Mouse (Mus musculus) hindbrain, embryonic 15.5 days (tissue): ENCODE results near the gene Susd1. TPM values are rescaled to one million over a fixed set of nuclear protein-coding genes. Genes with fewer than 3 reads are reported as not detected.

ENCODE experiments used
- ATAC-seq: fragments of 200-750 bp; cut with Nextera tagmentation; 2 replicates; pipeline ENCODE4 v1.8.0; 2017; ENCODE audit warnings: low read depth, moderate number of reproducible peaks, moderate TSS enrichment; ENCODE audit not compliant: low FRiP score
- H3K27ac ChIP-seq: fragments of 300-500 bp; sonication (generic); replicated peaks from 2 replicates; pipeline ENCODE4 v1.5.1; 2015; ENCODE audit warnings: mild to moderate bottlenecking, inconsistent platforms
- H3K27me3 ChIP-seq: fragments of 300-500 bp; sonication (generic); 2 replicates; pipeline ENCODE4 v1.6.1; 2015; ENCODE audit warnings: control low read depth, inconsistent platforms
- H3K36me3 ChIP-seq: fragments of 300-500 bp; sonication (generic); 2 replicates; pipeline ENCODE4 v1.6.1; 2015; ENCODE audit warnings: control low read depth, inconsistent platforms
- H3K4me1 ChIP-seq: fragments of 300-500 bp; sonication (generic); replicated peaks from 2 replicates; pipeline ENCODE4 v1.6.1; 2015; ENCODE audit warnings: control low read depth, inconsistent platforms
- H3K4me2 ChIP-seq: fragments of 300-500 bp; sonication (generic); 2 replicates; pipeline ENCODE4 v1.6.1; 2015; ENCODE audit warnings: moderate library complexity, mild to moderate bottlenecking, inconsistent platforms
- H3K4me3 ChIP-seq: fragments of 300-500 bp; sonication (generic); 2 replicates; pipeline ENCODE4 v1.5.1; 2015; ENCODE audit warnings: mild to moderate bottlenecking, inconsistent platforms
- H3K9ac ChIP-seq: fragments of 300-500 bp; sonication (generic); 2 replicates; pipeline ENCODE4 v1.6.1; 2015; ENCODE audit warnings: inconsistent platforms
- H3K9me3 ChIP-seq: fragments of 300-500 bp; sonication (generic); 2 replicates; pipeline ENCODE4 v1.6.1; 2016; ENCODE audit warnings: control low read depth, inconsistent platforms
- WGBS: fragments of 180-500 bp; shearing (Covaris S2); methylation state at CpG from one replicate; pipeline ENCODE4 v1.1.7; 2015; 5-methylcytosine and 5-hydroxymethylcytosine counted together
- polyA plus RNA-seq: library from polyadenylated mRNA; unstranded; fragments of >200 nt; fragmentation: Nextera tagmentation; extraction: Ambion mirVana; gene quantifications from 2 replicates; pipeline ENCODE4 v1.2.1, GENCODE M21; 2015

Gene Susd1
- polyA plus RNA-seq, 1 experiment from 2014 or later = 1.9 TPM

GRCm38 (mm10) chr4:59450906-59451305 is 12.5 kb upstream of the Susd1 start:
- Histone ChIP-seq H3K4me3 (no peak overlapping the region), H3K27me3 (no peaks in the 10 kb centered on the region), H3K9me3 (no peaks in the 10 kb centered on the region), H3K36me3 (no peaks in the 10 kb centered on the region), H3K27ac (no peak overlapping the region), H3K9ac (no peak overlapping the region), H3K4me1 (no peaks in the 10 kb centered on the region), H3K4me2 (no peak overlapping the region)
- ATAC-seq = no peak
- WGBS = 88% methylated on average over 3 of the region's 3 CpGs

- WGBS = 92% methylated on average over 6 of the region's 6 CpGs
- no peaks in the 10 kb centered on the region for H3K27me3 ChIP-seq
- ATAC-seq = no peak
- H3K4me3 ChIP-seq = no peak overlapping the region
- H3K36me3 ChIP-seq = no peaks in the 10 kb centered on the region
- H3K27ac ChIP-seq = no peak overlapping the region
- no peak overlapping the region for H3K9ac ChIP-seq
- no peaks in the 10 kb centered on the region for H3K4me1 ChIP-seq
- no peak overlapping the region for H3K4me2 ChIP-seq
- no peaks in the 10 kb centered on the region for H3K9me3 ChIP-seq
Observed at GRCm38 (mm10) chr4:59450234-59450854, 11.9 kb upstream of the Susd1 start.

- no peaks in the 10 kb centered on the region for H3K4me1 ChIP-seq
- no peak overlapping the region for H3K9ac ChIP-seq
- ATAC-seq = no peak
- 66% methylated on average over 1 of the region's 1 CpGs for WGBS
- no peaks in the 10 kb centered on the region for H3K36me3 ChIP-seq
- H3K4me2 ChIP-seq = no peak overlapping the region
- no peak overlapping the region for H3K4me3 ChIP-seq
- no peaks in the 10 kb centered on the region for H3K27me3 ChIP-seq
- no peaks in the 10 kb centered on the region for H3K9me3 ChIP-seq
- H3K27ac ChIP-seq = no peak overlapping the region
Observed at GRCm38 (mm10) chr4:59447296-59447695, 8.9 kb upstream of the Susd1 start.

GRCm38 (mm10) chr4:59445516-59445915 is 7.1 kb upstream of the Susd1 start:
- no peak overlapping the region for H3K4me2 ChIP-seq
- H3K27me3 ChIP-seq = no peaks in the 10 kb centered on the region
- no peaks in the 10 kb centered on the region for H3K36me3 ChIP-seq
- H3K9me3 ChIP-seq = no peaks in the 10 kb centered on the region
- H3K9ac ChIP-seq = no peak overlapping the region
- WGBS = 71% methylated on average over 6 of the region's 6 CpGs
- ATAC-seq = no peak
- no peaks in the 10 kb centered on the region for H3K4me1 ChIP-seq
- H3K4me3 ChIP-seq = no peak overlapping the region
- H3K27ac ChIP-seq = no peak overlapping the region

GRCm38 (mm10) chr4:59444994-59445393 is 6.6 kb upstream of the Susd1 start:
- Histone ChIP-seq H3K36me3 (no peaks in the 10 kb centered on the region), H3K9me3 (no peaks in the 10 kb centered on the region), H3K4me2 (no peak overlapping the region), H3K9ac (no peak overlapping the region), H3K4me1 (no peaks in the 10 kb centered on the region), H3K27ac (no peak overlapping the region), H3K4me3 (no peak overlapping the region), H3K27me3 (peaks cover 3% of the 10 kb centered on the region; the same call in 1 of the 2 replicates)
- WGBS = 85% methylated on average over 3 of the region's 3 CpGs
- no peak for ATAC-seq

- Histone ChIP-seq H3K27ac (no peak overlapping the region), H3K9ac (no peak overlapping the region), H3K9me3 (no peaks in the 10 kb centered on the region), H3K27me3 (peaks cover 10% of the 10 kb centered on the region; the same call in 1 of the 2 replicates), H3K4me3 (no peak overlapping the region), H3K4me2 (no peak overlapping the region), H3K36me3 (no peaks in the 10 kb centered on the region), H3K4me1 (no peaks in the 10 kb centered on the region)
- WGBS = 77% methylated on average over 4 of the region's 4 CpGs
- no peak for ATAC-seq
Observed at GRCm38 (mm10) chr4:59444085-59444484, 5.7 kb upstream of the Susd1 start.

GRCm38 (mm10) chr4:59441265-59441664 is 2.8 kb upstream of the Susd1 start:
- Histone ChIP-seq H3K4me3 (no peak overlapping the region), H3K27me3 (peaks cover 26% of the 10 kb centered on the region), H3K9me3 (no peaks in the 10 kb centered on the region), H3K36me3 (no peaks in the 10 kb centered on the region), H3K4me1 (peaks cover 9% of the 10 kb centered on the region; the same call in 1 of the 2 replicates), H3K27ac (no peak overlapping the region), H3K9ac (no peak overlapping the region), H3K4me2 (no peak overlapping the region)
- no peak for ATAC-seq
- WGBS = 83% methylated on average over 1 of the region's 1 CpGs

- 51% methylated on average over 2 of the region's 2 CpGs for WGBS
- no peaks in the 10 kb centered on the region for H3K36me3 ChIP-seq
- H3K27ac ChIP-seq = no peak overlapping the region
- H3K9ac ChIP-seq = no peak overlapping the region
- H3K4me2 ChIP-seq = no peak overlapping the region
- no peak overlapping the region for H3K4me3 ChIP-seq
- ATAC-seq = no peak
- peaks cover 9% of the 10 kb centered on the region; the same call in 1 of the 2 replicates for H3K4me1 ChIP-seq
- H3K9me3 ChIP-seq = no peaks in the 10 kb centered on the region
- H3K27me3 ChIP-seq = peaks cover 29% of the 10 kb centered on the region
Observed at GRCm38 (mm10) chr4:59439960-59440359, 1.5 kb upstream of the Susd1 start.

GRCm38 (mm10) chr4:59439041-59439440 is 608 bp upstream of the Susd1 start:
- H3K36me3 ChIP-seq = no peaks in the 10 kb centered on the region
- H3K4me1 ChIP-seq = peaks cover 9% of the 10 kb centered on the region; the same call in 1 of the 2 replicates
- H3K27ac ChIP-seq = no peak overlapping the region
- H3K4me2 ChIP-seq = peak overlapping the region; percentile 100
- H3K27me3 ChIP-seq = peaks cover 29% of the 10 kb centered on the region
- ATAC-seq = no peak
- WGBS = 35% methylated on average over 5 of the region's 5 CpGs
- H3K4me3 ChIP-seq = peak overlapping the region; percentile 79; the same call in 1 of the 2 replicates
- no peak overlapping the region for H3K9ac ChIP-seq
- H3K9me3 ChIP-seq = no peaks in the 10 kb centered on the region

GRCm38 (mm10) chr4:59435951-59436350 is 2.5 kb downstream of the Susd1 start:
- ATAC-seq = no peak
- Histone ChIP-seq H3K36me3 (no peaks in the 10 kb centered on the region), H3K9me3 (no peaks in the 10 kb centered on the region), H3K27me3 (peaks cover 29% of the 10 kb centered on the region), H3K9ac (no peak overlapping the region), H3K4me1 (peaks cover 9% of the 10 kb centered on the region; the same call in 1 of the 2 replicates), H3K27ac (no peak overlapping the region), H3K4me3 (no peak overlapping the region), H3K4me2 (no peak overlapping the region)
- WGBS = 90% methylated on average over 4 of the region's 4 CpGs

GRCm38 (mm10) chr4:59434039-59434438 is 4.4 kb downstream of the Susd1 start:
- peaks cover 19% of the 10 kb centered on the region for H3K27me3 ChIP-seq
- H3K27ac ChIP-seq = no peak overlapping the region
- no peak overlapping the region for H3K4me2 ChIP-seq
- WGBS = 74% methylated on average over 3 of the region's 3 CpGs
- H3K36me3 ChIP-seq = no peaks in the 10 kb centered on the region
- H3K4me1 ChIP-seq = peaks cover 9% of the 10 kb centered on the region; the same call in 1 of the 2 replicates
- no peak for ATAC-seq
- no peak overlapping the region for H3K4me3 ChIP-seq
- no peaks in the 10 kb centered on the region for H3K9me3 ChIP-seq
- H3K9ac ChIP-seq = no peak overlapping the region

- H3K36me3 ChIP-seq = no peaks in the 10 kb centered on the region
- no peak overlapping the region for H3K4me2 ChIP-seq
- no peaks in the 10 kb centered on the region for H3K9me3 ChIP-seq
- WGBS = 92% methylated on average over 6 of the region's 6 CpGs
- no peaks in the 10 kb centered on the region for H3K4me1 ChIP-seq
- no peak overlapping the region for H3K27ac ChIP-seq
- ATAC-seq = no peak
- no peak overlapping the region for H3K4me3 ChIP-seq
- H3K9ac ChIP-seq = no peak overlapping the region
- no peaks in the 10 kb centered on the region for H3K27me3 ChIP-seq
Observed at GRCm38 (mm10) chr4:59429128-59429527, 9.3 kb downstream of the Susd1 start.

GRCm38 (mm10) chr4:59426429-59426828 is 12.0 kb downstream of the Susd1 start:
- no peak overlapping the region for H3K4me2 ChIP-seq
- no peak for ATAC-seq
- H3K9me3 ChIP-seq = no peaks in the 10 kb centered on the region
- no peaks in the 10 kb centered on the region for H3K27me3 ChIP-seq
- no peaks in the 10 kb centered on the region for H3K4me1 ChIP-seq
- WGBS = 87% methylated on average over 5 of the region's 5 CpGs
- H3K36me3 ChIP-seq = no peaks in the 10 kb centered on the region
- H3K9ac ChIP-seq = no peak overlapping the region
- H3K27ac ChIP-seq = no peak overlapping the region
- no peak overlapping the region for H3K4me3 ChIP-seq
